ENCODE assay signal across 18 mouse cellular contexts in the genomic region with DNA sequence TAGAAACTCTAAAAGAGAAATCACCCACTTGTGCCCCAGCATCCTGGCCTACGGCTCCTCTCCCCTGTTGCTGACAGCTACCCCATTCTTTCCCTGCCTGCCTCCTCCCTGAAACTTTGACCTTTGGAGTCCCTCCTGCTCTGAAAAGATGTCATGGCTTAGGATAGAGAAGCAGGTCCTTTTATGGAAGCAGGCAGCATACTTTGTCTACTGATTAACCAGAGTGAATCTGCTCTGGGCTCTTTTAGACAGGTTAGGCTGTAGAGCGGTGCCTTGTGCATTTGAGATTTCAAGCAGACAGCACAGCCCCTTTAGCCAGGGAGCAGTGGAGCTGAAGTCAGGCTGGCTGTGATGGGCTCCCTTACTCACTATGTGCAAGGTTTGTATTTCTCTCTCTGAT.
A peak's percentile ranks its signal among the peaks of the same experiment; 100 is the strongest.
DNase-seq lines count a peak whose midpoint lies in the region; ATAC-seq lines count a peak whose summit lies in the region.
"Had no signal": no experiment of that assay in that cellular context is flagged by ENCODE, and none has a peak within 500 bp of the region (broad histone marks: within the 10 kb centered on the region; RNA-seq: fewer than 3 reads in every experiment).

No protein-coding gene starts in this region.

- 0 out of 2 replicates have a peak overlapping the region, but pooled peaks have one; percentile 0 for H3K9ac ChIP-seq in hindbrain, embryonic 13.5 days
- H3K9ac ChIP-seq in kidney, embryonic 14.5 days (ENCODE audit: low read depth, low read length): no peak overlapping the region
- H3K9ac ChIP-seq: embryonic facial prominence, embryonic 13.5 days; heart, embryonic 15.5 days; hindbrain, embryonic 12.5 days; limb, embryonic 12.5 days; neural tube, embryonic 12.5 days had no signal

- peaks cover 4% of the 10 kb centered on the region; the same call in 1 of the 2 replicates for H3K36me3 ChIP-seq in hindbrain, embryonic 13.5 days
- H3K36me3 ChIP-seq in hindbrain, embryonic 10.5 days: peaks cover 7% of the 10 kb centered on the region
- peaks cover 3% of the 10 kb centered on the region; the same call in 1 of the 2 replicates for H3K36me3 ChIP-seq in kidney, embryonic 14.5 days (ENCODE audit: control insufficient read depth, insufficient read depth, low read length)
- H3K36me3 ChIP-seq: heart, embryonic 15.5 days; hindbrain, embryonic 12.5 days had no signal

- no peak for ATAC-seq in hindbrain, embryonic 13.5 days (ENCODE audit: low FRiP score)
- ATAC-seq in kidney, embryonic 14.5 days (ENCODE audit: low FRiP score, low TSS enrichment): peak; percentile 74
- ATAC-seq: lung, postnatal 0 days had no signal

- H3K4me2 ChIP-seq in hindbrain, embryonic 13.5 days: no peak overlapping the region
- no peak overlapping the region for H3K4me2 ChIP-seq in kidney, embryonic 14.5 days (replicated peaks; ENCODE audit: low read depth, low read length)
- H3K4me2 ChIP-seq: embryonic facial prominence, embryonic 13.5 days; heart, embryonic 15.5 days; hindbrain, embryonic 12.5 days; limb, embryonic 12.5 days; neural tube, embryonic 12.5 days had no signal

- H3K4me1 ChIP-seq in hindbrain, embryonic 13.5 days (replicated peaks): 0 out of 2 replicates have a peak, but pooled peaks cover 2% of the 10 kb centered on the region
- peaks cover 9% of the 10 kb centered on the region for H3K4me1 ChIP-seq in hindbrain, embryonic 10.5 days (replicated peaks)
- H3K4me1 ChIP-seq in kidney, embryonic 14.5 days (ENCODE audit: control insufficient read depth, insufficient read depth, low read length): peaks cover 11% of the 10 kb centered on the region
- H3K4me1 ChIP-seq: hindbrain, embryonic 12.5 days; neural tube, embryonic 12.5 days had no signal

- H3K27ac ChIP-seq in hindbrain, embryonic 13.5 days: no peak overlapping the region
- H3K27ac ChIP-seq in hindbrain, embryonic 10.5 days: no peak overlapping the region
- no peak overlapping the region for H3K27ac ChIP-seq in kidney, embryonic 14.5 days (ENCODE audit: low read depth, low read length)
- H3K27ac ChIP-seq: embryonic facial prominence, embryonic 13.5 days; heart, embryonic 15.5 days; hindbrain, embryonic 12.5 days; limb, embryonic 12.5 days; neural tube, embryonic 12.5 days had no signal

- DNase-seq in hindbrain, embryonic 10.5 days (ENCODE audit: low spot score): no peak
- peak; percentile 74 for DNase-seq in large intestine, adult 2 months (ENCODE audit: low read depth, low spot score)
- DNase-seq in yolk sac, embryonic 10.5 days (ENCODE audit: low spot score): peak; percentile 79
- DNase-seq in cerebellum, adult 9-10 months: no peak
- DNase-seq in cerebellum, postnatal 14 days: no peak
- no peak for DNase-seq in gastrocnemius, postnatal 10 days
- DNase-seq: cerebellum, adult 11 months; right cerebral cortex, postnatal 4 days; thymus, postnatal 14 days had no signal

- H3K9me3 ChIP-seq in hindbrain, embryonic 13.5 days: no peaks in the 10 kb centered on the region
- no peaks in the 10 kb centered on the region for H3K9me3 ChIP-seq in hindbrain, embryonic 10.5 days
- H3K9me3 ChIP-seq in kidney, embryonic 14.5 days (ENCODE audit: control insufficient read depth, low read length): no peaks in the 10 kb centered on the region
- H3K9me3 ChIP-seq: embryonic facial prominence, embryonic 13.5 days; heart, embryonic 15.5 days; hindbrain, embryonic 12.5 days; limb, embryonic 12.5 days; megakaryocyte, embryonic 14.5 days; neural tube, embryonic 12.5 days had no signal

- no peak overlapping the region for H3K4me3 ChIP-seq in hindbrain, embryonic 13.5 days
- H3K4me3 ChIP-seq in hindbrain, embryonic 10.5 days: no peak overlapping the region
- H3K4me3 ChIP-seq in kidney, embryonic 14.5 days (ENCODE audit: low read length): no peak overlapping the region
- H3K4me3 ChIP-seq: embryonic facial prominence, embryonic 13.5 days; heart, embryonic 15.5 days; hindbrain, embryonic 12.5 days; limb, embryonic 12.5 days; megakaryocyte, embryonic 14.5 days; neural tube, embryonic 12.5 days had no signal

- WGBS in hindbrain, embryonic 13.5 days: 56% methylated on average over 2 of the region's 2 CpGs
- 64% methylated on average over 2 of the region's 2 CpGs for WGBS in hindbrain, embryonic 10.5 days
- 68% methylated on average over 2 of the region's 2 CpGs for WGBS in kidney, embryonic 14.5 days
- WGBS in large intestine, adult 2 months: 48% methylated on average over 2 of the region's 2 CpGs

- H3K27me3 ChIP-seq in hindbrain, embryonic 13.5 days: no peaks in the 10 kb centered on the region
- no peaks in the 10 kb centered on the region for H3K27me3 ChIP-seq in hindbrain, embryonic 10.5 days (ENCODE audit: insufficient read depth, poor library complexity, severe bottlenecking)
- no peaks in the 10 kb centered on the region for H3K27me3 ChIP-seq in kidney, embryonic 14.5 days (ENCODE audit: control insufficient read depth, insufficient read depth, low read length)
- H3K27me3 ChIP-seq: embryonic facial prominence, embryonic 13.5 days; heart, embryonic 15.5 days; hindbrain, embryonic 12.5 days; limb, embryonic 12.5 days; megakaryocyte, embryonic 14.5 days; neural tube, embryonic 12.5 days had no signal

Comparison
In these comparisons a context has a peak if more than half of its experiments do, and no peak if none do; other contexts are left out.
1. DNase-seq: peak in large intestine, adult 2 months (single experiment) and yolk sac, embryonic 10.5 days (single experiment); none in hindbrain, embryonic 10.5 days (single experiment), cerebellum, adult 9-10 months (single experiment), cerebellum, postnatal 14 days (0 of 2) and gastrocnemius, postnatal 10 days (single experiment).